Mouse (Mus musculus) kidney, adult 2 months (tissue): ENCODE data around the gene Ift43. TPM values are rescaled to one million over a fixed set of nuclear protein-coding genes. Genes with fewer than 3 reads are reported as not detected.

Experiments
- DNase-seq: peaks from one replicate; pipeline ENCODE4 v3.0.0; 2021
- H3K27ac ChIP-seq: fragments of 200-500 bp; 2 replicates; pipeline ENCODE4 v1.5.1; 2012; ENCODE audit warnings: low read depth, low read length, control low read depth, inconsistent platforms; ENCODE audit not compliant: insufficient read depth
- H3K27me3 ChIP-seq: fragments of 200-500 bp; replicated peaks from 2 replicates; pipeline ENCODE4 v1.6.1; 2012; ENCODE audit warnings: mild to moderate bottlenecking, moderate library complexity, low read length, inconsistent platforms; ENCODE audit not compliant: control insufficient read depth, insufficient read depth
- H3K36me3 ChIP-seq: fragments of 200-500 bp; 2 replicates; pipeline ENCODE4 v1.6.1; 2012; ENCODE audit warnings: mild to moderate bottlenecking, moderate library complexity, low read length, inconsistent platforms; ENCODE audit not compliant: control insufficient read depth, insufficient read depth
- H3K4me1 ChIP-seq: fragments of 200-500 bp; 2 replicates; pipeline ENCODE4 v1.6.1; 2011; ENCODE audit warnings: low read length; ENCODE audit not compliant: control insufficient read depth, insufficient read depth
- H3K4me3 ChIP-seq: fragments of 200-500 bp; 2 replicates; pipeline ENCODE4 v1.5.1; 2011; ENCODE audit warnings: mild to moderate bottlenecking, low read depth, low read length, control low read depth; ENCODE audit not compliant: insufficient read depth
- CTCF ChIP-seq: fragments of 200-500 bp; conservative IDR thresholded peaks from 2 replicates; pipeline ENCODE4 v1.5.1; 2011; ENCODE audit warnings: low read depth, mild to moderate bottlenecking, control low read depth, low read length, moderate library complexity, mixed read lengths; ENCODE audit not compliant: insufficient read depth, insufficient read length
- POLR2A ChIP-seq: fragments of 200-500 bp; IDR thresholded peaks from one replicate; pipeline ENCODE4 v1.6.1; 2011; ENCODE audit warnings: low read depth, low read length, control low read depth
- WGBS: fragments of 180-500 bp; shearing (Covaris S2); methylation state at CpG from one replicate; pipeline ENCODE4 v1.1.7; 2018; 5-methylcytosine and 5-hydroxymethylcytosine counted together
- polyA plus RNA-seq: library from polyadenylated mRNA; depleted of rRNA; stranded (reverse); fragments of >200 nt; gene quantifications from 2 replicates; pipeline ENCODE4 v1.2.3, GENCODE M21; 2012

The Ift43 gene
- polyA plus RNA-seq, 1 experiment = 27.3 TPM

- DNase-seq = no peak
- Histone ChIP-seq H3K4me3 (no peak overlapping the region), H3K4me1 (no peaks in the 10 kb centered on the region), H3K27ac (no peak overlapping the region), H3K36me3 (no peaks in the 10 kb centered on the region), H3K27me3 (no peaks in the 10 kb centered on the region)
- TF ChIP-seq CTCF (no peak), POLR2A (no peak)
- WGBS = 84% methylated on average over 6 of the region's 6 CpGs
Observed at GRCm38 (mm10) chr12:86148271-86148670, 65.9 kb downstream of the Ift43 start.

- Histone ChIP-seq H3K27ac (no peak overlapping the region), H3K36me3 (no peaks in the 10 kb centered on the region), H3K4me1 (no peaks in the 10 kb centered on the region), H3K27me3 (no peaks in the 10 kb centered on the region), H3K4me3 (no peak overlapping the region)
- no peak for TF ChIP-seq CTCF
- DNase-seq = no peak
- 95% methylated on average over 6 of the region's 6 CpGs for WGBS
Observed at GRCm38 (mm10) chr12:86149087-86149486, 66.7 kb downstream of the Ift43 start.

- WGBS = 65% methylated on average over 12 of the region's 12 CpGs
- no peak for TF ChIP-seq POLR2A
- TF ChIP-seq CTCF = no peak
Observed at GRCm38 (mm10) chr12:86151941-86152340, 69.6 kb downstream of the Ift43 start.

GRCm38 (mm10) chr12:86153213-86153957 is 71.0 kb downstream of the Ift43 start:
- no peak for TF ChIP-seq POLR2A
- TF ChIP-seq CTCF = no peak
- H3K27ac ChIP-seq = no peak overlapping the region
- H3K36me3 ChIP-seq = no peaks in the 10 kb centered on the region
- no peak for DNase-seq
- H3K27me3 ChIP-seq = no peaks in the 10 kb centered on the region
- H3K4me3 ChIP-seq = no peak overlapping the region
- WGBS = 90% methylated on average over 12 of the region's 12 CpGs
- no peaks in the 10 kb centered on the region for H3K4me1 ChIP-seq

More at GRCm38 (mm10) chr12:86151941-86152340, 69.6 kb downstream of the Ift43 start:
- H3K27me3 ChIP-seq = no peaks in the 10 kb centered on the region
- H3K27ac ChIP-seq = no peak overlapping the region
- H3K4me1 ChIP-seq = no peaks in the 10 kb centered on the region
- H3K36me3 ChIP-seq = no peaks in the 10 kb centered on the region
- DNase-seq = no peak
- H3K4me3 ChIP-seq = no peak overlapping the region

- Histone ChIP-seq H3K4me1 (no peaks in the 10 kb centered on the region), H3K4me3 (no peak overlapping the region), H3K27me3 (no peaks in the 10 kb centered on the region), H3K36me3 (no peaks in the 10 kb centered on the region), H3K27ac (no peak overlapping the region)
- no peak for DNase-seq
- 90% methylated on average over 8 of the region's 8 CpGs for WGBS
- TF ChIP-seq POLR2A (no peak), CTCF (no peak)
Observed at GRCm38 (mm10) chr12:86155176-86155575, 72.8 kb downstream of the Ift43 start.

GRCm38 (mm10) chr12:86157166-86157565 is 74.8 kb downstream of the Ift43 start:
- DNase-seq = no peak
- Histone ChIP-seq H3K4me3 (no peak overlapping the region), H3K36me3 (no peaks in the 10 kb centered on the region), H3K4me1 (no peaks in the 10 kb centered on the region), H3K27me3 (no peaks in the 10 kb centered on the region), H3K27ac (no peak overlapping the region)
- TF ChIP-seq POLR2A (no peak), CTCF (no peak)
- 92% methylated on average over 8 of the region's 8 CpGs for WGBS

GRCm38 (mm10) chr12:86157894-86158444 is 75.6 kb downstream of the Ift43 start:
- no peaks in the 10 kb centered on the region for H3K27me3 ChIP-seq
- no peaks in the 10 kb centered on the region for H3K36me3 ChIP-seq
- H3K4me3 ChIP-seq = no peak overlapping the region
- 28% methylated on average over 8 of the region's 8 CpGs for WGBS
- no peak overlapping the region for H3K27ac ChIP-seq
- TF ChIP-seq POLR2A (no peak), CTCF (no peak)
- H3K4me1 ChIP-seq = no peaks in the 10 kb centered on the region
- no peak for DNase-seq
